Mouse (Mus musculus): Measurements from ENCODE around the gene Nek9.

The Nek9 gene

DNA sequence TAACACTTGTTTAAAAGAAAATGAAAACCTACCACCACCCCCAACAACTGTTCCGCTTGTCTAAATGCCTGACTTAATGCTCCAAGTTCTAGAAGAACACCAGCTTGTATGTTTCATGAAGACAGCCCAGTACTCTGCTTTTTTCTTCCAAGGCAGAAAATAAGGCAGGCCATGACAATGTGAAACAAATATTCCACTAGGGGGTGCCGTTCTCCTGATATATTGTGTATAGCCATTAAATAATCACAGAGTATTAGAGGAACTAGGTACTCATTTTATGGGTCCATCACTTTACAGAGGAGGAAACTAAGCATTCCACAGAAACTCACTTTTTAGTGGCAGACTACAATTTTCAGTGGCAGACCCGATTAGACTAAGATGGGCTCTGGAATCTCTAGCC lies 7.2 kb upstream of the Nek9 start:
- DNase-seq (ENCODE audit: low spot score): peak; percentile 90

DNA sequence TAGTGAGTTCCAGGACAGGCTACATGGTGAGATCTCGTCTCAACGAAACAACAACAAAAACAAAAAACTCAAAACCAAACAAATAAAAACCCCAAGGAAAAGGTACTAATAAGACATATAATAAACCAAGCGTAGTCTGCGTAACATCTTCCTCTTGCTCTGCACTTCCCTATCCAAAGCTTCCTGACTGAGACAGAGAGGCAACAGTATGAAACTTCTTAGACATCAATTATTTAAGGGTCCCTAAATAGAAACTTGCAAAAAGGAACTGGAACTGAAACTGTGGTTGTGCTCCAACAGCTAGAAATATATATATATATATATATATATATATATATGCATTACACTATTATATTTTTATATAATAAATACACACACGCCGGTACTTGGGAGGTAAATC lies 6.4 kb upstream of the Nek9 start:
- DNase-seq (ENCODE audit: low spot score): no peak

- DNase-seq (ENCODE audit: low spot score): no peak
Observed at GRCm38 (mm10) chr12:85344252-85344651, 5.1 kb upstream of the Nek9 start.

DNA sequence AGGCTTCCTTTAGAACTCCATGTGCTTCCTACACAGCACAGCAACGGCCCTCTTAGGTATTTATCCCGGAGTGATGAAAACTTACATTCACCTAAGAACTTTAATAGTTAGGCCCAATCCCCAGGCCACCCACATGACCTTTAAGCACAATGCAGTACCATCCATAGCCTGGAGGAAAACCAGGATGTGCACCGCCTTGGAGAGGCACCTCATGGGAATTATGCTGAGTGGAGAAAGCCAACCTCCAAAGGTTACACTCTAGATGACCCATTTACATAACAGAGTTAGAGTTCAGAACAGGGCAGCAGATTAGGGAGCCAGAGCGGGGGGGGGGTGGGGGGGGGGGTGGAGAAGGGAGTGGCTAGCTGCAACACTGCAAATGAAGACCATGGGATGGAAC lies 3.1 kb upstream of the Nek9 start:
- DNase-seq (ENCODE audit: low spot score): no peak

DNA sequence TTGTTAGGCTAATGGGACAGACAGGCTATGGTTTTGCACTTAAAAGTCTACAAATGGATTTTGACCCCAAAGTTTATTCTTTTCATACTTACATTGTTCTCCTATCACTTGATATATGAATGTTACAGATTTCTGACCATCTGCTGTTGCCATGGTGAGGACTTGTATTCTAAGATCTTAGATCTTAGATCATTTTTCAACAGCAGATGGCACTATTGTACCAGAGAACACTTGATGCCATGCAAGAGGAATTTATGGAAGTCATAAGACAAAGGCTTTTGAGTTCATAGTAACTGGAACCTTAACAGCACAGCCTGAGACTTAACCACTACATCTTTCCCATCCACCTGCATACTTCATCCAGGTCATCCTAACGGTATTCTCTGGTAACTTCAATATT lies 2.0 kb upstream of the Nek9 start:
- DNase-seq (ENCODE audit: low spot score): peak; percentile 79

- DNase-seq (ENCODE audit: low spot score): no peak
Observed at GRCm38 (mm10) chr12:85339947-85340346, 785 bp upstream of the Nek9 start.

DNA sequence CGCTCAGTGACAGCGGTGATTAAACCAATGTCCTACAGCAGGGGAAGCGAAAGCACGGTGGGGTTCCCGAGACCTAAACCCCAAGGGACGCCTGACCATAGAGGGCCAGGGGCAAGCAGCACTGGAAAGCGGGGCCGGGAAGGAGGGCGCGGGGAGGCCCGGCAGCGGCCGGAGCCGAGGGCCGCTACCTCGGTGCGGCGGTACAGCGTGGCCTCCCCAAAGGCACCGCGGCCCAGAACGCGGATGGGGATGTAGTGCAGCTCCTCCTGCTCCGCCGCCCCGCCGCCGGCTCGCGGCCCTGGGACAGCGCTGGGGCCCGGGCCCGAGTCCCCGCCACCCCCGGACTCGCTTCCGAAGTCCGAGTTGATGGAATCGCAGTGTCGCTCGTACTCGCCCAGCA lies 347 bp downstream of the Nek9 start:
- no peak for DNase-seq (ENCODE audit: low spot score)

GRCm38 (mm10) chr12:85337567-85338311 lies 1.4 kb downstream of the Nek9 start:
- DNase-seq (ENCODE audit: low spot score): no peak

DNA sequence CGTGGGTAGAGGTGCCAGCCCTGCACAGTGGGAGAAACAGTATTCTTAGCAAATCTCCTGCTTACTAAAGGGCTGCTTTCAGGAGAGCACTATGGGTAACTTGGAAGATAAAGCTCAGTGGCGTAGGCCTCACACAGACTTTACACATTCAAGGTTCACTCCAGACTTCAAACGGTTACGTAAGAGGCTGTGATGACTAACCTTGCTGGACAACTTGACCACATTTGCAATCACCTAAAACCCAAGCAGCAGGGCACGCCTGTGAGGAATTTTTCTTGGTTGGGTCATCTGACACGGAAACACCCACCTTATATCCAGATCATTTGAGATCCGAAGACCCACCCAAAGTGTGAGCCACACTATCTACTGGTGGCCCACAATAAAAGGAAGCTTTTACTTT lies 9.0 kb downstream of the Nek9 start:
- no peak for DNase-seq (ENCODE audit: low spot score)

- no peak for DNase-seq (ENCODE audit: low spot score)
Observed at GRCm38 (mm10) chr12:85308651-85309050, 30.5 kb downstream of the Nek9 start.

GRCm38 (mm10) chr12:85305247-85305892 lies 33.8 kb downstream of the Nek9 start:
- DNase-seq (ENCODE audit: low spot score): peak; percentile 91

DNA sequence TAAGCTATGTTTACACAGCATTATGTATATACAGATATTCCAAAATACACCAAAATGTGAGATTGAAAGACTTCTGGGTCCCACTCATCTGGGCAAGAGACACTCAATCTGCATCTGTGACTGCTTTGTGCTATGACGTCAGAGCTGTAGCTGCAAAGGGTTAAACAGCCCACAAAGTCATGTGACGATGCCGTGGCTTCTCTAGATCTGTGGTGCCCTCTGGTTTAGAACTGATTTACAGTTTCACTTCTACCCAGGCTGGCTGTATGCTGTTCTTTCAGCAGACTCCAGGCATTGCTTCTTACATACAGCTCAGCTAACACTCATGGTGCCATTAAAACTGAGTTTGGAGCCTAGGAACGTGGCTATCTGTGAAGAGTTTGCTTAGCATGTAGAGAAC lies 34.4 kb downstream of the Nek9 start:
- no peak for DNase-seq (ENCODE audit: low spot score)

DNA sequence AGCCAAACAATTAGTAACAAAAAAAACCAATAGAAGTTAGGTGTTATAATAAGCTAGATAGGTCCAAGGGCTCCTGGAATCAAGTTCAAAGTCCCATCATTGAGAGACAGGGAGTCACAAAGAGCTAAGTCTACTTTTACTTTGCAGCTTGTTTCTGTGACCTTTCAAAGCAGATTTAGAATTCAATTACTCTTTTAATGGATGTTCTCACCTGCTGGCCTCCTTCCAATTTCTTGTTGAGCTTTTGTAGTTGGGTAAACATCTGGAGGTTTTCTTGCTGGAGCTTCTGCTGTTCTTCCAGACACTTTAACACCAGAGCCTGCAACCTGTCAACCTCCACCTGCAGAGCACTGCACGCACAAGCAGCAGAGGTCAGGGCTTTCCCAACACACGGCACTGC lies 35.9 kb downstream of the Nek9 start:
- DNase-seq (ENCODE audit: low spot score): no peak

DNA sequence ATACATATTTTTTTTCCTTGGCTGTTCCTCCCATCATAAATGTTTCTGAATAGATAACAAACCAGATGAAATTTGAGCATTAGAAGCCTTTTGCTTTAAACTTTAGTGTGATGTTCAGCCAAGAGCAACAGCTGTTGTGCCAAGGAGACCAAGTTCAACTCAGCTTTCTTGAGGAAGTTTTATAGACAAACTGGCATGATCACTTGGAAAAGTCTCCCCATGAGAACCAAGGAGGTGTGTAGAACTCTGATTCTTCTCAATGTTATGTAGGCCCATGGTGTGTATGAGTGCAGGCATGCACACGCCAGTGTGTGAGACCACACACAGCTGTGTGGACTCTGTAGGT lies 40.4 kb downstream of the Nek9 start:
- DNase-seq (ENCODE audit: low spot score): no peak

- no peak for DNase-seq (ENCODE audit: low spot score)
Observed at GRCm38 (mm10) chr12:85298127-85298834, 40.9 kb downstream of the Nek9 start.

GRCm38 (mm10) chr12:85297345-85297997 lies 41.7 kb downstream of the Nek9 start:
- no peak for DNase-seq (ENCODE audit: low spot score)

- no peak for DNase-seq (ENCODE audit: low spot score)
Observed at GRCm38 (mm10) chr12:85296915-85297314, 42.2 kb downstream of the Nek9 start.

GRCm38 (mm10) chr12:85295506-85295905 lies 43.7 kb downstream of the Nek9 start:
- DNase-seq (ENCODE audit: low spot score): no peak

- no peak for DNase-seq (ENCODE audit: low spot score)
Observed at GRCm38 (mm10) chr12:85292906-85293305, 46.3 kb downstream of the Nek9 start.

GRCm38 (mm10) chr12:85292288-85292687 lies 46.9 kb downstream of the Nek9 start:
- no peak for DNase-seq (ENCODE audit: low spot score)

DNA sequence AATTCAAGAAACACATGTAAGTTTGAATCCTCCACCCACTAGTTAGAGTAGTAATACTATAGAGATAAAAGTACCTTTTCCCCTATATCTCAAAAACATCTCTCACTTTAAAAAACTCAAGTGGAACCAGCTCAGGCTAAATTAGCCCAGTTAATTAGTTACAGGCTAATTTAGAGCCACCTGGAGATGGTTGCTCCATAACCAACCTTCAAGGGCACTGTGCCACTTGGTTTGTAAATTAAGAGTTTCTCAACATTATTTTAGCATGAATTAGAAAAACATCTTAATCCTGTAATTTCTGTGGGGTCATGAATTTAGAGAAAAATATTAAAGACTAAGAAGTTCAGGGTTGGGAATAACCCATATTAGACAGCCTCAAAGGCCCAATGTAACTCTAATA lies 47.6 kb downstream of the Nek9 start:
- no peak for DNase-seq (ENCODE audit: low spot score)

GRCm38 (mm10) chr12:85290633-85291032 lies 48.5 kb downstream of the Nek9 start:
- no peak for DNase-seq (ENCODE audit: low spot score)

Data from layer of hippocampus, adult 9-10 months (tissue).